Mouse (Mus musculus) bone marrow, adult 2 months (tissue): ENCODE results near the gene Hdhd3.
"Not testable (repeated sequence)": the region's sequence is repeated elsewhere in the genome, so short reads cannot be mapped to it uniquely, and the experiment has no call there.

Source experiments
- CTCF ChIP-seq: fragments of 200-500 bp; IDR thresholded peaks from 2 replicates; pipeline ENCODE4 v1.5.1; 2011; ENCODE audit warnings: low read length, control low read depth; ENCODE audit not compliant: control insufficient read depth, insufficient read depth
- POLR2A ChIP-seq: fragments of 200-500 bp; IDR thresholded peaks from 2 replicates; pipeline ENCODE4 v1.6.1; 2011; ENCODE audit warnings: low read depth, mild to moderate bottlenecking, control low read depth, low read length, borderline replicate concordance; ENCODE audit not compliant: control insufficient read depth

- TF ChIP-seq POLR2A, result not testable (repeated sequence)
- TF ChIP-seq CTCF, result 0 out of 2 replicates have a peak, but pooled peaks have one; percentile 6
These were observed 23.7 kb downstream of the Hdhd3 start for GRCm38 (mm10) chr4:62479593-62479936.
